Mouse (Mus musculus) MEL (cell line): ENCODE results near the gene Pde1a.

Experiments
- CTCF ChIP-seq, 3 experiments: IDR thresholded peaks in 2 of 3; conservative IDR thresholded peaks in 1 of 3; 2 replicates each; pipeline ENCODE4 v1.5.1; 2011 to 2012; ENCODE audit warnings: low read length in 3 of 3, low read depth in 2 of 3, mild to moderate bottlenecking in 2 of 3, improper control_type of control experiment in 1 of 3, inconsistent platforms in 1 of 3, mixed read lengths in 1 of 3, moderate library complexity in 1 of 3; ENCODE audit not compliant: control insufficient read depth in 1 of 3, insufficient read depth in 1 of 3, poor library complexity in 1 of 3, severe bottlenecking in 1 of 3
- MAX ChIP-seq: IDR thresholded peaks from 2 replicates; pipeline ENCODE4 v1.6.1; 2011; ENCODE audit warnings: low read length, improper control_type of control experiment
- MAZ ChIP-seq: IDR thresholded peaks from 2 replicates; pipeline ENCODE4 v1.6.1; 2012; ENCODE audit warnings: low read depth, mild to moderate bottlenecking, inconsistent platforms, low read length, improper control_type of control experiment
- POLR2A ChIP-seq, 2 experiments: IDR thresholded peaks; 2 replicates each; pipeline ENCODE4 v1.6.1; 2011 to 2012; ENCODE audit warnings: low read length in 2 of 2, mild to moderate bottlenecking in 2 of 2, control low read depth in 1 of 2, improper control_type of control experiment in 1 of 2, low read depth in 1 of 2, moderate library complexity in 1 of 2; ENCODE audit not compliant: control insufficient read depth in 1 of 2, insufficient read depth in 1 of 2, poor library complexity in 1 of 2
- POLR2AphosphoS5 ChIP-seq: IDR thresholded peaks from 2 replicates; pipeline ENCODE4 v1.6.1; 2012; ENCODE audit warnings: low read depth, borderline replicate concordance, mild to moderate bottlenecking, inconsistent platforms, low read length, moderate library complexity, mixed read lengths
- RAD21 ChIP-seq: IDR thresholded peaks from 2 replicates; pipeline ENCODE4 v1.6.1; 2011; ENCODE audit warnings: mild to moderate bottlenecking, low read depth, low read length, improper control_type of control experiment
- SIN3A ChIP-seq: IDR thresholded peaks from 2 replicates; pipeline ENCODE4 v1.6.1; 2012; ENCODE audit warnings: low read length, improper control_type of control experiment, inconsistent platforms
- TAL1 ChIP-seq: IDR thresholded peaks from 2 replicates; pipeline ENCODE4 v1.6.1; 2012; ENCODE audit warnings: mild to moderate bottlenecking, inconsistent platforms, low read length, moderate library complexity, mixed read lengths
- USF1 ChIP-seq: IDR thresholded peaks from 2 replicates; pipeline ENCODE4 v1.6.1; 2014; ENCODE audit warnings: low read depth, mild to moderate bottlenecking, inconsistent platforms, low read length, improper control_type of control experiment, moderate library complexity
- ZKSCAN1 ChIP-seq: IDR thresholded peaks from 2 replicates; pipeline ENCODE4 v1.6.1; 2012; ENCODE audit warnings: low read depth, mild to moderate bottlenecking, inconsistent platforms, low read length, improper control_type of control experiment, moderate library complexity
- ZNF384 ChIP-seq: IDR thresholded peaks from 2 replicates; pipeline ENCODE4 v1.6.1; 2012; ENCODE audit warnings: low read depth, mild to moderate bottlenecking, inconsistent platforms, low read length, improper control_type of control experiment

DNA sequence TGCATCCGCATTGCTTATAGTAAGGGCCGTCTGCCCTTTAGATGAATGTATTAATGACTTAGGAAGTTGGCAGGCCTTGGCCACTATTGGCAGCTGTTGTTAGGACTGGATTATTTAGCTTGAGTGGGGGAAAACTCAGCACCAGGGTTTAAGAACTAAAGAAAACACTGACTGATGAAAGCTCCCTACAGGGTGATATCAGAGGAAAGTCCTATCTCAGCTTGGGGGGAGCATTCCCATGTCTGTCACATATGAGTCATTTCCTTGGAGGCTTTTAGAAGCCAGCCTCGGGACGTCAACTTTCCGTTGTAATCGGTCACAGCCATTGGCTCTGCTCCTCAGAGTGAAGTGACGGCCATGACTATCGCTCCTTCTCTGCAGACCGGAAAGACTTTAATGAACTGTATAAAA, 146.0 kb downstream of the Pde1a start:
- TF ChIP-seq MAZ (no peak), CTCF (IDR thresholded peaks at IDR 0.05 in 2 of 3, conservative IDR thresholded peaks at IDR 0.05 in 1 of 3; ENCODE audit: control insufficient read depth in 1 of 3, insufficient read depth in 1 of 3, low read depth in 2 of 3, low read length in 3 of 3, poor library complexity in 1 of 3, severe bottlenecking in 1 of 3) (no peak), ZKSCAN1 (no peak), POLR2A (IDR thresholded peaks at IDR 0.05; ENCODE audit: control insufficient read depth in 1 of 2, insufficient read depth in 1 of 2, low read depth in 1 of 2, low read length in 2 of 2, poor library complexity in 1 of 2) (no peak), ZNF384 (no peak), MAX (no peak), SIN3A (no peak), POLR2AphosphoS5 (no peak), USF1 (no peak), TAL1 (no peak), RAD21 (no peak)
